Mouse (Mus musculus) gastrocnemius, adult 8-10 months (tissue): ENCODE measurements around the gene U2af1l4. TPM values are rescaled to one million over a fixed set of nuclear protein-coding genes. Genes with fewer than 3 reads are reported as not detected.
A peak's percentile ranks its signal among the peaks of the same experiment; 100 is the strongest.

ENCODE experiments used
- DNase-seq, 2 experiments: peaks; one replicate each; pipeline ENCODE4 v3.0.0; 2022; ENCODE audit warnings: low spot score in 2 of 2
- total RNA-seq, 4 experiments: library from RNA; stranded (reverse); gene quantifications; 2 replicates each; pipeline ENCODE4 v1.2.4; 2022

Gene U2af1l4
- total RNA-seq, 4 experiments from 2014 or later, result 53.4 to 57.5 (median 56.9) TPM

GRCm38 (mm10) chr7:30586455-30587020 lies 23.4 kb downstream of the U2af1l4 start:
- DNase-seq, result no peak

- peak; percentile 42 to 46 for DNase-seq
These were observed 25.0 kb downstream of the U2af1l4 start for GRCm38 (mm10) chr7:30587842-30588667.

GRCm38 (mm10) chr7:30588676-30589434 lies 25.8 kb downstream of the U2af1l4 start, which contains the start of gene Kmt2b:
Kmt2b (minus strand) TSS chr7:30588726.
- peak; percentile 95 to 98 for DNase-seq

- DNase-seq, result peak; percentile 69 to 73
These were observed 26.6 kb downstream of the U2af1l4 start for GRCm38 (mm10) chr7:30589435-30590301.

- no peak for DNase-seq
These were observed 28.0 kb downstream of the U2af1l4 start for GRCm38 (mm10) chr7:30590927-30591604.

DNA sequence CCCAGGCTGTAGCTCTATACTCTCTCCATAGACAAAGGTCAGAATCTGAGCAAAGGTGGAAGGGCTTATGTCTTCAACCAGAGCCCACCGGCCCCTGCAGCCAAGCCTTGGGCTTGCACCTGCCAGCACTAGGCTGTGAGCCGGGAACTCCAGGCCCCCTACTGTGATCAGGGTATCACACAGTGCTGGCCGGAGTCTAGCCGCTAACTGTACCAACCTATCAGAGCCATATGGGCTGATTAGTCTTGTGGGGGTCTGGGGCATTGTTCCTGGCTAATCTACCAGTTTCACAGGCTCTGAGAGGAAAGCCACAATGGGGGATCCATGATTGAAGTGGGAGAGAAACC lies 28.5 kb downstream of the U2af1l4 start:
- DNase-seq, result no peak

DNA sequence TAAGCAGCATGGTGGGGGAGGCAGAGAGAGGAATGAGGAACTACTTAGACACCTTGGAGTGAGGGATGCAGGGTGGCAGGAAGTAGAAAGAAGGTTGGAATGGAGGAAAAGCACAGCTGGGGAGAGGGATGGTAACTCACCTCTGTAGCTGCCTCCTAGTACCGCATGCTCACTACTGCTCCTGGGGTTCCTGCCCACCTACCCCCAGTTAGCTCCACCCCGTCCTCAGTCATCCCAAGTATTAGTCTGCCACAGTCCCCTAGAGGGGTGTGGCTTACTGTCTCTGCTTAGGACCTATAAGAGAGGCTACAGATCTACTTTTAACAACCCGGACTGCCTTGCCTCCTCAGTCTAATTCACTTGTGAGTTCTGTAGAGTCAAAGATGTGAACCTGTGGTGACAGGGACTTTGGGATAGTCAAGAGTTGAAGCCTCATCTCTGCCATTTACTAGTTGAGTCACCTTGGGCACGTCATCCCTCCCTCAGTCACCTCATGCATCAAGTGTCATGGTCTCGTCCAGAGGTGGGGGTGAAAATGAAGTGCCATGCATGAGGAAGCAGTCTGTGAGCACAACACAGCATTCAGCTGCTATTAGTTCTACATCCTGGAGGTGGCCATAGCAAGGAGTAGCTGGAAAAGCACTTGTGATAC lies 29.8 kb downstream of the U2af1l4 start:
- DNase-seq, result no peak

- no peak for DNase-seq
These were observed 30.7 kb downstream of the U2af1l4 start for GRCm38 (mm10) chr7:30593579-30594509.

DNA sequence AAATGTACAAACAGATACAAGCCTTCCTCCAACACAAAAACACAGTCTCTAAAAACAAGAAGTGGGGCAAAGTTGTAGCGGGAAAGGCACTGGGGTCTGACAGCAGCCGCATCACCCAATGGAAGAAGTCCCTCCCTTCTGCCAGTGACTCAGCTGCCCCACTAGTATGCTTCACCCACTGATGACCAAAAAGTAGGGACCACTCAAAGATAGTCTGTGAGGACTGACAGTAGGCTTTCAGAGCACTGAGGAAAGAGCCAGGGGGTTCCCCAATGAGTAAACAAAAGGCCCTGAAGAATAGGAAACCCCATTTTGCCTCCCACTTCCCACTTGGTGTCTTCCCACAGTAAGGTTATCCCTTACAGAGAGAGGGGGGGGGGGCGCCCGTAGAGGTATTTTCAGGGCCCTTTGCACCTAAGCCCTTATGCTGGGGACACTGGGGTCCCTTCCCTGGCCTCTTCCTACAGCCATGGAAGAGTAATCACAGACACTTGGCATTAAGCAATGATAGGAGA lies 31.5 kb downstream of the U2af1l4 start:
- no peak for DNase-seq

- no peak for DNase-seq
These were observed 33.0 kb downstream of the U2af1l4 start for GRCm38 (mm10) chr7:30596093-30596492.

- DNase-seq, result no peak
These were observed 33.7 kb downstream of the U2af1l4 start for GRCm38 (mm10) chr7:30596811-30597210.

DNA sequence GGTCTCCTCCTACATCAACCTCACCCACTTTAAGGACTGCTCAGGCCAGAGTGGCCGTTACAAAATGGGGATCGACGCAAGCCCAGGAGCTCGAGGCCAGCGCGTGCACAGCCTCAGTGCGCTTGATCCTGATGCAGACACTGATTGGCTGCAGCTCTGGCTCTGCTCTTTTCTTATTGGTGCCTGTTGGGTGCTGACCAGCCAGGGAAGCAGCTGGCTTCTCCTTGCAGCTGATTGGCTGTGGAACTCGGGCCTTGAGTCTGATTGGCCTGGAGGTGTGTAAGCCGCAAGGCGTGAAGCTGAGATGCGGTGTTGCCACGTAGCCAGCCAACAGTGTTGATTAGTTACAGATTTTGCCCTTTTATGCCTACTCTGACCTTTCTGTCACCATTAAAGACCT lies 35.7 kb downstream of the U2af1l4 start, which contains the start of gene Zbtb32:
Gene Zbtb32, minus strand, starts transcription at position 124 of the 400 bp plus-strand sequence.
- no peak for DNase-seq

GRCm38 (mm10) chr7:30599933-30600353 lies 36.8 kb downstream of the U2af1l4 start:
- DNase-seq, result peak; percentile 62 to 73

DNA sequence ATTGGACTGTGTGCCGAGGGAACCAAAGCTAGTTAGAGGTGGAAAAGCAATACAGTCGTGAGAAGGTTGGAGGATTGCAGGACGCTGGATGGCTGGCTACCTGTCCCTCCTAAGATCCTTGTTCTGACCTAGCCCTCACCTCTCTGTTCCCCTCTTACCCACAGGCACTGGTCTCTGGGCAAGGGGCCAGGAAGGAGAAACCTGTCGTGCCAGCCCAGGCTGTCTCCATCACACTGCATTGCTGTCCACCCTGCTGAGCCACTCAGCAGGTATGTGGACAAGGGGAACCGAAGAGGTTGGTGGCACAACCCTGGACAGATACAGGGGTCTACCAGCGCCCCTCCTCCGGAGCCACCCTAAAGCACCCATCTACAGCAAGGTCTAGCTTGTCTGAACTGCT lies 37.5 kb downstream of the U2af1l4 start:
- DNase-seq, result no peak

DNA sequence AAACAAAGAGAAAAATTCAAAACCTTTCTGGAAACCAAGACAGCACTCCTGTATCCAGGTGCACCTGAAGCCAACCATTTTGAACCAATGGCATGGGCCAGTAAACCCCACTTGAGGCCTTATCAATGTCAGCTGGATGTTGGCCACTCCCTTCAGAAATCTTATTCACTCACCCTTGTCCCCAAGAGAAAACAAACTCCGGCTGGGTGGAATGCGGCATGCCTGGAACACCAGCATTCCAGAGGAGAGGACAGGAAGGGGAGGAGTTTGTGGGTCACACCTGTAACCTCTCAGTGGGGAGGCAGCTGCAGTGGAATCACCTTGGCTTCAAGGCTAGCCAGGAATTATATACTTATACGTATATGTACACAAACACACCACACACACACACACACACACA lies 39.5 kb downstream of the U2af1l4 start:
- no peak for DNase-seq

DNA sequence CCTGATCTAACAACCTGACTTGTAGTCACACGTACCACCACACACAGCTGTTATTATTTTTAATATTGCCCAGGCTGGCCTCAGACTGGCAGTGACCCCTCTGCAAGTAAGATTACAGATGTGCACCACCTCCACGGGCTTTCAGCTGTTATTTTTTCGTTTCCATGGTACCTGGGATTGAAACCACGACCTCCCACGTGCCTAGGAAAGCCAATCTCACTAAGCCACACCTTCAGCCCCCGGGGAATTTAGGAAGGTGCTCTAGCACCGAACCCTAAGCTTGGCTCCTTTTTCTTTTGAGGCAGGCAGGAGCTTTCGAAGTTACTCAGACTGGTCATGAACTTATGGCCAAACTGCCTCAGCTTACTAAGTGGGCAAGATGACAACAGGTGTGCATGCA lies 41.3 kb downstream of the U2af1l4 start:
- no peak for DNase-seq

- no peak for DNase-seq
These were observed 41.8 kb downstream of the U2af1l4 start for GRCm38 (mm10) chr7:30604944-30605343.

GRCm38 (mm10) chr7:30607706-30608309 lies 44.7 kb downstream of the U2af1l4 start:
- DNase-seq, result no peak
